In genomic region chr9:31874236-31874635, GRCm38 (mm10) we compare ENCODE assay signal across 18 mouse cellular contexts. TPM values are rescaled to one million over a fixed set of nuclear protein-coding genes. Genes with fewer than 3 reads are reported as not detected.
"Had no signal": no experiment of that assay in that cellular context is flagged by ENCODE, and none has a peak within 500 bp of the region (broad histone marks: within the 10 kb centered on the region; RNA-seq: fewer than 3 reads in every experiment).

No protein-coding gene starts in this region.

- H3K27me3 ChIP-seq: midbrain, embryonic 13.5 days; midbrain, embryonic 15.5 days; neural tube, embryonic 12.5 days; stomach, embryonic 15.5 days had no signal

- ATAC-seq: midbrain, embryonic 13.5 days; midbrain, embryonic 15.5 days had no signal

- DNase-seq: lung, adult 18-20 months; lung, embryonic 14.5 days; lung, postnatal 10 days; right cerebral cortex, postnatal 14 days; thymus, adult 2 months; thymus, postnatal 25 days had no signal

RNA-seq across cellular contexts. Expression of gene Barx2, which starts 39.0 kb away (rescaled TPM):
- total RNA-seq: megakaryocyte progenitor cell, adult 5-6 weeks; monocyte, adult 5-6 weeks had no signal
- polyA plus RNA-seq: liver, embryonic 16.5 days; lung, embryonic 16.5 days; macrophage; midbrain, embryonic 11.5 days; neural tube, embryonic 14.5 days; spleen, adult 2 months had no signal
